Mouse (Mus musculus) kidney, adult 9 months (tissue): ENCODE results near the gene Cyp2f2.

Experiments
- DNase-seq: peaks from one replicate; pipeline ENCODE4 v3.0.0; 2022

Gene Cyp2f2

GRCm38 (mm10) chr7:27119676-27120075 lies at the start of gene Cyp2f2:
TSS of gene Cyp2f2 (plus strand) at chr7:27119909.
- DNase-seq, result no peak

DNA sequence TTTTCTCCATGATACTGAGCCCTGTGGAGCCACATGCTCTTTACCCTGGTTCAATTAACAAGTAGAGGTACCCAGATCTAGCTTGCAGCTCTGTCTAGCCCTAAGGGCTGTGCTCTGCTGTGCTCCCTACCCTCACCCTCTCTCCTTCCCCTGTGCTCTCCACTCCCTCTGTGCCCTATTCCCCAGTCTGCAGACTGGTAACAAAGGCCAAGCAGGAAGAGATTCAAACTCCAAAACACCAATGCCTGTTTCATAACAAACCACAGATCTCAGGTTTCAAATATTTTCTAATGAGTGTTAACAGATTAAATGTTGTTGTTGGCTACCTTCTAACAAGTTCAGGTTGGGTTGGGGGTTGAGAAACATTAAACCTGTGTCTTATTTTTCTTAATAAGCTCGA lies 41.1 kb upstream of the Cyp2f2 start:
- DNase-seq, result no peak

GRCm38 (mm10) chr7:27081625-27082024 lies 38.1 kb upstream of the Cyp2f2 start:
- peak; percentile 5 for DNase-seq

DNA sequence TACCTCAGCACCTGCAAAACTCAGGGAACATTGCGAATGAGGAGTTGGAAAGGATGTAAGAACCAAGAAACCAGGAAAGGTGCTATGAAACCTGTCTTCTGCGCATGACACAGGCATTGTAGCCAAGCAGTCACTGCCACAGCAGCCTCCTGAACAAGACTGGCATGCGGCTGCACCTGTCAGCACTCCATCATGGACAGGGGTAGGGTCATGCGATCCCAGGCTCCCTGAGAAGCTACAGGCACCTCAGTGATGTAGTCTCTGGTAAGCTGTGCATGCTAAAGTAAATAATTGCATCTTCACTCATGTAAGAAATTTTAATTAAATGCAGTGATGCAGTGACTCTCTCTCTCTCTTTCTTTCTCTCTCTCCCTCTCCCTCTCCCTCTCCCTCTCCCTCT lies 28.7 kb upstream of the Cyp2f2 start:
- no peak for DNase-seq

- DNase-seq, result no peak
Observed at GRCm38 (mm10) chr7:27092038-27092703, 27.5 kb upstream of the Cyp2f2 start.

DNA sequence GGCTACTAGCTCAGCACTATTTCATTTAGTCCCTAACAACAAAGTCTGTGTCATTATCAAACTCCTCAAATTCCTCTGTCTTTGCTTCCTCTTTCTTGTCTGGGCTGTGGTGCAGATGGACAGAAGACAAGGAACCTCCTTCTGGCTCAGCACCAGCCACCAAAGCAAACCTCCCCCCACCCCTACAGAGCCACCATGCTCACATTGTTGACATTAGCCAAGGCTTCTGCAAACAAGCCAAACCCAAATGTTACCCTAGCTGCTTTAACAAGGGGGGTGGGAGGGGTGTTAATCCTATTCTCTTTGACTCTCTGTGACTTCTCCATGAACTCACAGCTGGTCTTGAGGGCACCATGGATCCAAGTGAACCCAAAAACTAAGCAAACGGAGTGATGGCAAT lies 26.8 kb upstream of the Cyp2f2 start:
- no peak for DNase-seq

DNA sequence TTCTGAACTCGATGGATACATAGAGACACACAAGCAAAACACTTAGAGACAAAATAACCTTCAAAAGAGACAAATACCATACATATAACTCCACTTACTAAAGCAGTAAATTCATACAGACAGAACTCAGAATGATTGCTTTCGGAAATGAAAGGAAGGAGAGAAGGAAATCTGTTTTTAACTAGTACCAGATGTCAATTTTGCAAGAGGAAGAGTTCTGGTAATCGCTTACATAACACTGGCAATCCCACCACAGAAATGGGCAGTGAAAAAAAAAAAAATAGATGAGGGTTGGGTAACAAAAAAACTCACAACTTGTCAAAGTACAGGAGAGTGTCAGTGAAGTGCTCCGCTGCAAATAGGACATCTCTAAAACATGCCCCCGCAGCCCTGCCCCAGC lies 14.8 kb upstream of the Cyp2f2 start:
- no peak for DNase-seq

DNA sequence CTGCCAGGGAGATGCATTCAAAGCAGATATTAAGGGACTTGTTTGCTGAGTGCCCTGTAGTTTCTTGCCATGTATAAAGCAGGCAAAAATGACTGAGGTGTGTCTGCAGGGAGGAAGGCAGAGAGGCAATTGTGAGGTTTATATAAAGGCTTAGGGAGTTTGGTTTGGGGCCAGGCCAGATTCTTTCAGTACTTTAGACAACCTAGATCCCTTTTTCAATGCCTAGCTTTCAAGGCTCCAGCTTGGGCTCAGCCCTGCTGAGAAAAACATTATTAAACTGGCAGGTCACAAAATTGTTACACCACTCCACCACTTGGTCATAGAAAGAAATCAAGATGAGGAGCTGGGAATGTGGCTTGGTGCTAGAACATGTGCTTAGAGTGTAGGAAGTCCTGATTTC lies 9.4 kb upstream of the Cyp2f2 start:
- DNase-seq, result no peak

- no peak for DNase-seq
Observed at GRCm38 (mm10) chr7:27111038-27111437, 8.7 kb upstream of the Cyp2f2 start.

- no peak for DNase-seq
Observed at GRCm38 (mm10) chr7:27111987-27112386, 7.7 kb upstream of the Cyp2f2 start.

GRCm38 (mm10) chr7:27118033-27118511 lies 1.6 kb upstream of the Cyp2f2 start:
- DNase-seq, result peak; percentile 43

DNA sequence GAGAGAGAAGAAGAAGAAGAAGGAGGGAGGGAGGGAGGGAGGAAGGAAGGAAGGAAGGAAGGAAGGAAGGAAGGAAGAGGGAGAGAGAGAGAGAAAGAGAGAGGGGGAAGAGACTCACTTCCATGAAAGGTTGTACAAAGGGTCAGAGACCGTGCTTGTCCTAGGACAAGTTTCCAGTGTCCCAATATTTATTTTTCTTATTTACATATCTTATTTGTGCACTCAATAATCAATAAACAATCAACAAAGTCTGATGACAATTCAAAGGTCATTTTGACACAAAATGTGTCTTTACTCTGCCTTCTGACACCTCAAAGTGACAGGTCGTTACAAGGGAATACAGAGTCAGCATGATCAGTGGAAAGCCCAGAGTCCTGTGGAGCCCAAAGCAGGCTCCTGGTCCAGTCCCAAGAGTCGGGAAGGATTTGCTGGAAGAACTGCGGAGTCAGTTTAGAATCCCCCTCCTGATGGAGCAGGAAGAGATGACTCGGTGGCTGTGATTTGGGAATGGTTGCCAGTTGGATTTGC lies 4.7 kb downstream of the Cyp2f2 start:
- DNase-seq, result no peak

DNA sequence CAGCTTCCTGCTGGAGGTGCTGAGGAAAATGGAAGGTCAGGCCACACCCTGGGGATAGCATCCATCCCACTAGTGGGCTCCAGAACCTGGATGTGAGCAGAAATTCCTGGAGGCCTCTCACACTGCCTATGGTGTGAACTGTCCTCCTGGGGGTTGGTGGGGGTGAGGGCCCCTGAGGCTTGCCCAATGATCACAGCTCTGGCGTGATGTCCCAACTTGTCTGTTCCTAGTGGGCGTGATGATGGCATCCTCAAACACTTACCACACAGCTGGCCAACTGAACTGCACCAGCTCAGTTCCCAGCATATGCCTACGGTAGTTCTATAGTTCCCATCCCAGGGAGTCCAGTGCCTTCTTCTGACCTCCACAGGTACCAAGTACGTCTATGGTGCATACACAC lies 5.3 kb downstream of the Cyp2f2 start:
- DNase-seq, result no peak

DNA sequence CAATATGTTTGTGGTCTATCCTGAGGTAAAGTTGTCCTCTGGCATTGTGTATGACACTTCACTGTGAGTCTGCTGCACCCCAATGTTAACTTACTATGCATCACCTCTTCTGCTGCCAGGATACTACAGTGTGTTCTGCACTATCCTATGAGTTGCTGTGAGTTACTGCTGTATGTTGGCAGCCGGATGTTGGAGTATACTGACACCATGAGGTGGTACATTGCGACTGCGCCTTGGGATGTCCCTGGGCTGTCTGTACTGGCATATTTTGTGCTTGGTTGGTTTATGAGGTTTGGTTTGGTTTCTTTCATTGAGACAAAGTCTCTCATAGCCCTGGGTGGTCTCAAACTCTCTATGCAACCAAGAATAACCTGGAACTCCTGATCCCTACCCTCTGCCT lies 8.5 kb downstream of the Cyp2f2 start:
- DNase-seq, result peak; percentile 62

GRCm38 (mm10) chr7:27128946-27129345 lies 9.2 kb downstream of the Cyp2f2 start:
- DNase-seq, result peak; percentile 54

- DNase-seq, result peak; percentile 76
Observed at GRCm38 (mm10) chr7:27129811-27130210, 10.1 kb downstream of the Cyp2f2 start.

DNA sequence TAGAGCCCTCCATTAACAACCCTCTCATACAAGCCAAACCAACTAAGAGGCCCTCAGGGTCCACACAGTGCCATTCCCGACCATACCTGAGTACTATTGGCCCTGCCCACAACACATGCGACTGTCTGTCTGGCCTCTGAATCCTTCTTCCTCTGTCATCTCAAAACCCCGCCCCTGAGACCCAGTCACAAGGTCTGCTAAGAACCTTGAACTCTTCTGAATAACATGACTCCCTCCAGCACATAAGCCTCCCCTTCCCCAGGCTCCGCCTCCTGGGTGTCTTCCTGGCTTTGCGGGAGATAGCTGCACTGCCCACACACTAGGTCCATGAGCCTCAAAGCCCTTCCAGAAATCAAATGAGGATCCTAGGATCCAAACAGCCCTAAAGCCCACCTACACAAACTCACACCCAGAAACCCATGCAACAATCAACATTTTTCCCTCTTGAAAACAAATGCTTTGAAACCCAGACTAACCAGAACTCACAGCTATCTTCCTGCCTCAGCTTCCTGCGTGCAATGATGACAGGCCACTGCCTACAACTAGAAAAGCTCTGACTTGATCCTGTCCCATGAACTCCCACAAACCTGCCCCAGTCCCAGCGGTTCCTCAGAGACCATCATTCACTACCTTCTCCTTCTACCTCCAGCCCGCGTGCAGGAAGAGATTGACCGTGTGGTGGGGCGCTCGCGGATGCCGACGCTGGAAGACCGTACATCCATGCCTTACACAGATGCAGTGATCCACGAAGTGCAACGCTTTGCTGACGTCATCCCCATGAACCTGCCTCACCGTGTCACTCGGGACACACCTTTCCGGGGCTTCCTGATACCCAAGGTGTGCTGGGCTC lies 11.0 kb downstream of the Cyp2f2 start:
- peak; percentile 80 for DNase-seq

DNA sequence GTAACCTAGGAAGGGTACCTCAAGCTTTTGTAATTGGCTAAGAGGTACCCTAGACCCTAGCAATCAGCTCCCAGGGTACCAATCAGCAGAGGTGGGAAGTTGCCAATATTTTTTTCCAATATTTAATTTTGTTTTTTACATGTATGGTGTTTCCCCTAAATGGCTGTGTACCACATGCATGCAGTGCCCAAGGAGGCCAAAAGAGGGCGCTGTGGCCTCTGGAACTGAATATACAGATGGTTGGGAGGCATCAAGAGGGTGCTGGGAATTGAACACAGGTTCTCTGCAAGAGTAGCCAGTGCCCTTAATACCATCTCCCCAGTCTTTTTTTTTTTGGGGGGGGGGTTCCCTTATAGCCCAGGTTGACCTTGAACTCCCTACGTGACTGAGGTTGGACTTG lies 11.7 kb downstream of the Cyp2f2 start:
- DNase-seq, result no peak

GRCm38 (mm10) chr7:27132588-27132987 lies 12.9 kb downstream of the Cyp2f2 start:
- DNase-seq, result peak; percentile 67

DNA sequence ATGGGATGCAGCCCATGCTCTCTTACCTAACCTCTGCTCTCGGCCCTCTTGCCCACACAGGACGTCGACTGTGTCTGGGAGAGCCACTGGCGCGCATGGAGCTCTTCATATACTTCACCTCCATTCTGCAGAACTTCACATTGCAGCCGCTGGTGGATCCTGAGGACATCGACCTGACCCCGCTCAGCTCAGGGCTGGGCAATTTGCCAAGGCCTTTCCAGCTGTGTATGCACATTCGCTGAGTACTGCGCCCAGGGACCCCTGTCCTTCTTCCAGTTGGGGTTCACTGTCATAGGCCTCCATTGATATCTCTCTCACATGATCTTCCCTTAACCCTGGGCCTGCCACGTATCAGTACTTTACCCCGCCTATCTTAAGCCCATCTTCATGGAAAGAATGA lies 13.4 kb downstream of the Cyp2f2 start:
- peak; percentile 72 for DNase-seq

GRCm38 (mm10) chr7:27133757-27134156 lies 14.0 kb downstream of the Cyp2f2 start:
- no peak for DNase-seq

DNA sequence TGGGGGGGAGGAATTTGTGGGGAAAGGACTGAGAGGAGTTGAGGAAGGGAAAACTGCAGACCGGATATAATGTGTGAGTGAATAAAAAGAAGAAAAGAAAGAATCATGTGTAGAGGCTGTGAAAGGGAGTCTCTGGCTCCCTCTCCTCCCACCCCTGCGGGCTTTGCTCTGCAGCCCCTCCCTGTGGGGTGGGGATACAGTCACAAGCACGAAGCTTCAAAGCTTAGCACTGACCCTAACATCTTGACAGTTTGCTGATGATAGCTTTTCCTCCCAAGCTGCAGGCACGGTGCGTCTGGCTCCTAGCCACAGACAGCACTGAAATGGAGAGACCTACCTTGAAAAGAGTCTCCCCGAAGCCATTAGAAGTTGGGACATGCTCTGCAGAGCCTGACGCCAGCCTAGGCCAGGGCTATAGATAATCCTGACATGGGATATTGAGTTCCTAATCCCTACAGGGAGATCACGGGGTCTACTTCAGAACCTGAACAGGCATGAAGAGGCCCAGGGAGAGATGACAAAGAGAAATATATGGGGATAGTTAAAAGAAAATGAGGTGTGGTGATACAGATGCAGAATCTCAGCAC lies 16.8 kb downstream of the Cyp2f2 start:
- no peak for DNase-seq

DNA sequence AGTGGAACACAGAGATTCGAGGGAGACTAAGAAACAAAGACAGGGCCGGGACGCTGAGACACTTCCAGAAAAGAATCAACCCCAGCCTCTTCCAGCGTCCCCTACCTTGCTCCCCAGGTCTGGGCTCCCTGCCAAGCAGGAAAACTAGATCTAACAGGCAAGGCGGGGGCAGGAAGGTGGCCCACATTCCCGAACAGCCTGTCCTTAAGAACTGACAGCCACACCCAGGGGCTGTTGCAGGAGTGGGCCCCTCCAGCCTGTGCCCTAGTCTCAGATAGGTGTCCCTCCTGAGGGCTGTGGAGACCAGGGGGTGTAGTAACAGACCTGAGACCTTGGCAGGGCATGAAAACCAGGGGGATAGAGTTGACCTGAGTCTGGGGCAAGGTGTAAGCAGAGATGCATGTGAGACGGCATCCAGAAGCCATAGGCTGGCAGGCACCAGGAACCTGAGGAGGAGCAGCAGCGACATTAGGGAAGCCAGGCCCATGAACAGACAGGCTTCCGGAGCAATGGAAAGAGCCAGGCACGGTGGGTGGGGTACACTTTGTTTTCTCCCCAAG lies 33.6 kb downstream of the Cyp2f2 start, which contains the start of gene Cyp2t4:
Gene Cyp2t4 (plus strand): TSS at position 510 of the 560 bp plus-strand sequence.
- peak; percentile 53 for DNase-seq
